In the genomic region with DNA sequence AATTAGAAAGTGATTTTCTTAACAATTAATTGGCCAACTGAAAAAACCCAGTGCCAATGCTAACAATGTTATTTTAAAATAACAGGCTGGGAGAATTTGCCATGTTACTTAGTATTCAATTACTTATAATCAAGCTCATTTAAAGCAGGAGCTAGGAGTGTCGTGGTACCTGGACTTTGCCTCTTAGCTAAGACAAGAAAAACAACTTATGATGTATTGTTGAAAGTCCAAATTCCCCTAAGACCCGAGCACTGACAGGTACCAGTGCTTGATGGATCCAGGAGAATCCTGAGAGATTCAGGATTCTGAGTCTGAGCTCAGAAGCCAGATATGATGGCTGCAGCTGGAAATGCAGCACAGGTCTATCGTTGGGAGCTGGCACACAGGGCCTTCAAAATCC, we compare ENCODE assay signal across 16 mouse cellular contexts.
"Had no signal": no experiment of that assay in that cellular context is flagged by ENCODE, and none has a peak within 500 bp of the region (broad histone marks: within the 10 kb centered on the region; RNA-seq: fewer than 3 reads in every experiment).

No protein-coding gene starts in this region.

- H3K9ac ChIP-seq: neural tube, embryonic 13.5 days; neural tube, embryonic 15.5 days; stomach, embryonic 15.5 days had no signal

- H3K27me3 ChIP-seq: neural tube, embryonic 13.5 days; neural tube, embryonic 15.5 days; stomach, embryonic 15.5 days had no signal

- H3K4me2 ChIP-seq: neural tube, embryonic 13.5 days; neural tube, embryonic 15.5 days; stomach, embryonic 15.5 days had no signal

- H3K36me3 ChIP-seq: stomach, embryonic 15.5 days had no signal

- H3K4me1 ChIP-seq: neural tube, embryonic 13.5 days; neural tube, embryonic 15.5 days; stomach, embryonic 15.5 days had no signal

- H3K9me3 ChIP-seq: neural tube, embryonic 13.5 days; neural tube, embryonic 15.5 days; stomach, embryonic 15.5 days had no signal

- DNase-seq: retina, postnatal 1 day; right cerebral cortex, adult 18-20 months; right cerebral cortex, postnatal 14 days; right cerebral cortex, postnatal 25 days; right cerebral cortex, postnatal 4 days; spleen, adult 18-20 months; thymus, adult 18-20 months; thymus, adult 2 months; thymus, postnatal 14 days; thymus, postnatal 25 days; thymus, postnatal 36 days; thymus, postnatal 4 days had no signal

- H3K27ac ChIP-seq: neural tube, embryonic 13.5 days; neural tube, embryonic 15.5 days; stomach, embryonic 15.5 days; stomach, postnatal 0 days had no signal

- H3K4me3 ChIP-seq: neural tube, embryonic 13.5 days; neural tube, embryonic 15.5 days; stomach, embryonic 15.5 days had no signal
